Mouse (Mus musculus) lung, postnatal 0 days (tissue): ENCODE data around the gene Tnks1bp1.

Source experiments
- CTCF ChIP-seq: IDR thresholded peaks from 2 replicates; pipeline ENCODE4 v1.5.1; 2016; ENCODE audit warnings: antibody characterized with exemption, mild to moderate bottlenecking
- EP300 ChIP-seq: IDR thresholded peaks from 2 replicates; pipeline ENCODE4 v1.6.1; 2016; ENCODE audit warnings: antibody characterized with exemption, mild to moderate bottlenecking, control low read depth

DNA sequence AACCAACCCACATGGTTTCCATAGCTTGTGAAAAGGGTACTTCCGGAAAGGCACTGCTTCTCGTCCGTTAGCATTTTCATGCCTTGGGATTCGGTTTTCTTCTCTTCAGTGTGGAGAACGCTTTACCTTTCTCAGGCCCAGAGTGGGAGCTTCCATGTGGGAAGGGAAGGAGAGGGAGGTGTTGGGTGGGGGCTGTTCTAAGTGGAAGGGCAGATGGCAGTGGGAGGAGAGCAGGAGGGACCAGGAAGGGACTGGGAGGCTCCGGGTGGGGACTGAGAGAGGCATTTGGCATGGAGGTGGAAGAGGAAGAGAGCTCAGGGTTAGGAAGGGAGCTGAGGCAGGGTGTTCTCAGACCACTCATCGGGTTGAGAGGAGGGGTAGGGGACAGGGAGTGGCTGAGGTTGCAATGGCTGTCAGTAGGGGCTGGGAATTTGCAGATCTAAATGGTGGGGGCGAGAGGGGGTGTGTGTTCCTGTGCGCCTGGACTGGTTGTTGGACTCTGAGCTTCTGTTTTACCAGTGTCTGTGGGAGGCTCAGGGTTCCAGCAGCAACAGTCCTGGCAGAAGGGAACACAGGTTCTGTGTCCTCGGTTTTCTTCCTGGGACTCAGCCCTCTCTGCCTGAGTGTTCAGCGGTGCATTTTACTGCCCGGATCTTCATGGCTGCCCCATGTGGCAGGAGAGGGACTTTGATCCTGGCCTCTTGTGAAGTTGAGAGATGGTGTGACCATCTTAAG is 17.5 kb downstream of the Tnks1bp1 start:
- no peak for TF ChIP-seq CTCF
- no peak for TF ChIP-seq EP300
